15 mouse cellular contexts compared by ENCODE assay signal in the genomic region with DNA sequence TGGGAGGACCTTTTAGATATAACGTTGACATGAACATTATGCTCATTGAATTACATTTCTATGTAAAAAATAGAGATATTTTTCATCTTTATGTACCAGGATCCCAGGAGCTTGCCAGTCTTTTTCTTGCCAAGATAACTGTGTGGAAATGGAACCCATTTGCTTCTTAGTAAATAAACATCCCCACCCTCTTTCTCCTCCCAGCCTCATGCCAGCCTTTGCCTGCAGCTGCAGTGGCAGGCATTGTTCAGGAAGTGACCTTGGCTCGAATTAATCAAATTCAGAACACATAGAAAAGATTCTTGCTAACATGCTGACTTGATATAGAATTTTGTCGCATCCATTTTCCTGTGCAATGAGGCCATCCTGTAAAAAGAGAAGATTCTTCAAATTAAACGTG. TPM values are rescaled to one million over a fixed set of nuclear protein-coding genes. Genes with fewer than 3 reads are reported as not detected.
A peak's percentile ranks its signal among the peaks of the same experiment; 100 is the strongest.
DNase-seq lines count a peak whose midpoint lies in the region; ATAC-seq and TF ChIP-seq lines count a peak whose summit lies in the region.
"Had no signal": no experiment of that assay in that cellular context is flagged by ENCODE, and none has a peak within 500 bp of the region (broad histone marks: within the 10 kb centered on the region; RNA-seq: fewer than 3 reads in every experiment).

No protein-coding gene starts in this region.

- H3K9me3 ChIP-seq in embryonic facial prominence, embryonic 11.5 days (replicated peaks; ENCODE audit: control insufficient read depth, low read length): no peaks in the 10 kb centered on the region
- no peaks in the 10 kb centered on the region for H3K9me3 ChIP-seq in embryonic facial prominence, embryonic 10.5 days
- no peaks in the 10 kb centered on the region for H3K9me3 ChIP-seq in intestine, embryonic 14.5 days (ENCODE audit: control insufficient read depth, low read length)
- no peaks in the 10 kb centered on the region for H3K9me3 ChIP-seq in intestine, postnatal 0 days (ENCODE audit: control insufficient read depth)
- H3K9me3 ChIP-seq in neural tube, embryonic 13.5 days: no peaks in the 10 kb centered on the region
- no peaks in the 10 kb centered on the region for H3K9me3 ChIP-seq in neural tube, embryonic 15.5 days (replicated peaks)
- H3K9me3 ChIP-seq: forebrain, embryonic 13.5 days; neural tube, embryonic 12.5 days had no signal

- ATAC-seq in embryonic facial prominence, embryonic 11.5 days (replicated peaks; ENCODE audit: insufficient number of reproducible peaks, low FRiP score, low TSS enrichment, low read depth): no peak
- ATAC-seq in intestine, embryonic 14.5 days (replicated peaks; ENCODE audit: low FRiP score, low TSS enrichment, low read depth): no peak
- no peak for ATAC-seq in intestine, postnatal 0 days
- ATAC-seq in neural tube, embryonic 13.5 days (ENCODE audit: low read depth): no peak
- ATAC-seq in neural tube, embryonic 15.5 days (ENCODE audit: low FRiP score): no peak
- ATAC-seq: forebrain, embryonic 13.5 days had no signal

- TF ChIP-seq CTCF in intestine, postnatal 0 days (IDR thresholded peaks at IDR 0.05; ENCODE audit: low read depth): no peak

- DNase-seq in embryonic facial prominence, embryonic 11.5 days (ENCODE audit: low spot score): no peak
- DNase-seq in embryonic facial prominence, embryonic 10.5 days (ENCODE audit: low spot score): no peak
- no peak for DNase-seq in intestine, embryonic 14.5 days (ENCODE audit: low spot score)
- no peak for DNase-seq in neural tube, embryonic 10.5 days (ENCODE audit: extremely low spot score, low spot score)
- DNase-seq in left cerebral cortex, postnatal 25 days (ENCODE audit: low spot score in 2 of 2): no peak
- DNase-seq: B cell, adult 2 months; cerebellum, adult 11 months; kidney, adult 11 months; liver; lung, postnatal 36 days had no signal

- 43% methylated on average over 4 of the region's 4 CpGs for WGBS in embryonic facial prominence, embryonic 11.5 days
- 58% methylated on average over 4 of the region's 4 CpGs for WGBS in embryonic facial prominence, embryonic 10.5 days
- 48% methylated on average over 4 of the region's 4 CpGs for WGBS in intestine, embryonic 14.5 days
- 41% methylated on average over 4 of the region's 4 CpGs for WGBS in intestine, postnatal 0 days
- 42% methylated on average over 4 of the region's 4 CpGs for WGBS in neural tube, embryonic 13.5 days
- WGBS in neural tube, embryonic 15.5 days: 48% methylated on average over 4 of the region's 4 CpGs

- intact Hi-C loops in left cerebral cortex, postnatal 25 days (cut with DNase I): no loop called here

- 0 out of 2 replicates have a peak overlapping the region, but pooled peaks have one; percentile 30 for H3K27ac ChIP-seq in embryonic facial prominence, embryonic 11.5 days (replicated peaks; ENCODE audit: low read depth, low read length)
- no peak overlapping the region for H3K27ac ChIP-seq in embryonic facial prominence, embryonic 10.5 days (replicated peaks)
- peak overlapping the region; percentile 43; the same call in 1 of the 2 replicates for H3K27ac ChIP-seq in intestine, embryonic 14.5 days (ENCODE audit: low read depth)
- H3K27ac ChIP-seq in intestine, postnatal 0 days (ENCODE audit: low read depth, low read length): no peak overlapping the region
- H3K27ac ChIP-seq in neural tube, embryonic 13.5 days (replicated peaks): peak overlapping the region; percentile 69
- H3K27ac ChIP-seq in neural tube, embryonic 15.5 days (replicated peaks): peak overlapping the region; percentile 58; the same call in 1 of the 2 replicates
- H3K27ac ChIP-seq: forebrain, embryonic 13.5 days; neural tube, embryonic 12.5 days had no signal

- no peaks in the 10 kb centered on the region for H3K36me3 ChIP-seq in embryonic facial prominence, embryonic 11.5 days (replicated peaks; ENCODE audit: control insufficient read depth, insufficient read depth, low read depth, low read length)
- H3K36me3 ChIP-seq in embryonic facial prominence, embryonic 10.5 days (replicated peaks): no peaks in the 10 kb centered on the region
- no peaks in the 10 kb centered on the region for H3K36me3 ChIP-seq in intestine, embryonic 14.5 days (ENCODE audit: control insufficient read depth, insufficient read depth, low read length)
- no peaks in the 10 kb centered on the region for H3K36me3 ChIP-seq in intestine, postnatal 0 days (ENCODE audit: control insufficient read depth, insufficient read depth)
- H3K36me3 ChIP-seq in neural tube, embryonic 13.5 days: no peaks in the 10 kb centered on the region
- H3K36me3 ChIP-seq in neural tube, embryonic 15.5 days: no peaks in the 10 kb centered on the region
- H3K36me3 ChIP-seq: neural tube, embryonic 12.5 days had no signal

- H3K4me2 ChIP-seq in embryonic facial prominence, embryonic 11.5 days (ENCODE audit: low read depth, low read length): no peak overlapping the region
- no peak overlapping the region for H3K4me2 ChIP-seq in intestine, embryonic 14.5 days (ENCODE audit: low read length)
- H3K4me2 ChIP-seq in intestine, postnatal 0 days (replicated peaks; ENCODE audit: low read depth): no peak overlapping the region
- no peak overlapping the region for H3K4me2 ChIP-seq in neural tube, embryonic 13.5 days
- no peak overlapping the region for H3K4me2 ChIP-seq in neural tube, embryonic 15.5 days
- H3K4me2 ChIP-seq: forebrain, embryonic 13.5 days; neural tube, embryonic 12.5 days had no signal

- H3K9ac ChIP-seq in embryonic facial prominence, embryonic 11.5 days (replicated peaks; ENCODE audit: low read length): no peak overlapping the region
- H3K9ac ChIP-seq in intestine, embryonic 14.5 days (ENCODE audit: low read length): no peak overlapping the region
- no peak overlapping the region for H3K9ac ChIP-seq in intestine, postnatal 0 days (ENCODE audit: low read depth, low read length)
- no peak overlapping the region for H3K9ac ChIP-seq in neural tube, embryonic 13.5 days
- no peak overlapping the region for H3K9ac ChIP-seq in neural tube, embryonic 15.5 days (replicated peaks)
- H3K9ac ChIP-seq: forebrain, embryonic 13.5 days; neural tube, embryonic 12.5 days had no signal

- no peak overlapping the region for H3K4me3 ChIP-seq in embryonic facial prominence, embryonic 11.5 days (ENCODE audit: low read depth, low read length)
- H3K4me3 ChIP-seq in embryonic facial prominence, embryonic 10.5 days: no peak overlapping the region
- no peak overlapping the region for H3K4me3 ChIP-seq in intestine, embryonic 14.5 days (ENCODE audit: low read depth, low read length)
- H3K4me3 ChIP-seq in intestine, postnatal 0 days (ENCODE audit: low read depth, low read length): no peak overlapping the region
- no peak overlapping the region for H3K4me3 ChIP-seq in neural tube, embryonic 13.5 days
- H3K4me3 ChIP-seq in neural tube, embryonic 15.5 days (replicated peaks): no peak overlapping the region
- H3K4me3 ChIP-seq: forebrain, embryonic 13.5 days; neural tube, embryonic 12.5 days had no signal

- no peaks in the 10 kb centered on the region for H3K27me3 ChIP-seq in embryonic facial prominence, embryonic 11.5 days (ENCODE audit: control insufficient read depth, insufficient read depth, low read length)
- H3K27me3 ChIP-seq in embryonic facial prominence, embryonic 10.5 days (replicated peaks; ENCODE audit: low read depth, poor library complexity, severe bottlenecking): no peaks in the 10 kb centered on the region
- no peaks in the 10 kb centered on the region for H3K27me3 ChIP-seq in intestine, embryonic 14.5 days (replicated peaks; ENCODE audit: control insufficient read depth, insufficient read depth, low read length)
- H3K27me3 ChIP-seq in intestine, postnatal 0 days (replicated peaks; ENCODE audit: control insufficient read depth, insufficient read depth, low read length): no peaks in the 10 kb centered on the region
- no peaks in the 10 kb centered on the region for H3K27me3 ChIP-seq in neural tube, embryonic 13.5 days
- no peaks in the 10 kb centered on the region for H3K27me3 ChIP-seq in neural tube, embryonic 15.5 days (replicated peaks)
- H3K27me3 ChIP-seq: forebrain, embryonic 13.5 days; neural tube, embryonic 12.5 days had no signal

- H3K4me1 ChIP-seq in embryonic facial prominence, embryonic 11.5 days (ENCODE audit: control insufficient read depth, insufficient read depth, low read length): peaks cover 7% of the 10 kb centered on the region; the same call in 1 of the 2 replicates
- H3K4me1 ChIP-seq in embryonic facial prominence, embryonic 10.5 days: peaks cover 57% of the 10 kb centered on the region
- peaks cover 38% of the 10 kb centered on the region for H3K4me1 ChIP-seq in intestine, embryonic 14.5 days (replicated peaks; ENCODE audit: control insufficient read depth, insufficient read depth, low read length)
- H3K4me1 ChIP-seq in intestine, postnatal 0 days (replicated peaks; ENCODE audit: control insufficient read depth, insufficient read depth, low read length): peaks cover 14% of the 10 kb centered on the region; the same call in 1 of the 2 replicates
- H3K4me1 ChIP-seq in neural tube, embryonic 13.5 days (replicated peaks): peaks cover 40% of the 10 kb centered on the region
- peaks cover 29% of the 10 kb centered on the region for H3K4me1 ChIP-seq in neural tube, embryonic 15.5 days

RNA-seq across cellular contexts. Expression of a gene that starts 36.8 kb away (rescaled TPM):
- polyA plus RNA-seq in embryonic facial prominence, embryonic 11.5 days (2014; fragmentation: Nextera tagmentation; extraction: Ambion mirVana): 16.2 and 18.0 TPM in 2 replicates
- polyA plus RNA-seq in embryonic facial prominence, embryonic 10.5 days (2016; fragmentation: Nextera tagmentation; extraction: Ambion mirVana): 16.0 TPM in 2 replicates
- polyA plus RNA-seq in intestine, embryonic 14.5 days (2014; fragmentation: Nextera tagmentation; extraction: Ambion mirVana): 15.9 and 19.2 TPM in 2 replicates
- polyA plus RNA-seq in intestine, postnatal 0 days (2015; fragmentation: Nextera tagmentation; extraction: Ambion mirVana): 4.7 and 5.7 TPM in 2 replicates
- 12.6 and 14.9 TPM in 2 replicates for polyA plus RNA-seq in neural tube, embryonic 13.5 days (2015; fragmentation: Nextera tagmentation; extraction: Ambion mirVana)
- polyA plus RNA-seq in neural tube, embryonic 15.5 days (2015; fragmentation: Nextera tagmentation; extraction: Ambion mirVana): 13.3 and 14.6 TPM in 2 replicates
- total RNA-seq in left cerebral cortex, postnatal 25 days (2021): 10 to 100 TPM; 34.9 to 37.9 TPM

Comparison
In these comparisons a context has a peak if more than half of its experiments do, and no peak if none do; other contexts are left out.
1. H3K27ac ChIP-seq: peak in embryonic facial prominence, embryonic 11.5 days (single experiment), intestine, embryonic 14.5 days (single experiment), neural tube, embryonic 13.5 days (single experiment) and neural tube, embryonic 15.5 days (single experiment); none in embryonic facial prominence, embryonic 10.5 days (single experiment) and intestine, postnatal 0 days (single experiment).